Mouse (Mus musculus) spleen, adult 2 months (tissue): ENCODE measurements at regions not wholly inside any gene's neighbourhood (a gene's known extent, or its start where the extent isn't known, plus 50 kb on each side); places are given as distances from the start of the nearest gene placed in this dataset.

Experiments
- CTCF ChIP-seq: fragments of 200-500 bp; IDR thresholded peaks from 2 replicates; pipeline ENCODE4 v1.5.1; 2011; ENCODE audit warnings: mild to moderate bottlenecking, inconsistent platforms; ENCODE audit not compliant: insufficient read depth, insufficient read length, insufficient replicate concordance; ENCODE audit errors: extremely low read depth
- POLR2A ChIP-seq: fragments of 200-500 bp; IDR thresholded peaks from 2 replicates; pipeline ENCODE4 v1.6.1; 2011; ENCODE audit warnings: low read depth, low read length, inconsistent platforms

- TF ChIP-seq POLR2A (no peak), CTCF (no peak)
Observed at GRCm38 (mm10) chr13:6855199-6856148, 206.9 kb upstream of the Pfkp start.
